Mouse (Mus musculus): Measurements from ENCODE around the gene Ttc17. TPM values are rescaled to one million over a fixed set of nuclear protein-coding genes. Genes with fewer than 3 reads are reported as not detected.

Gene Ttc17
- 15.1 and 15.8 TPM in 2 replicates for polyA plus RNA-seq (2016; fragmentation: Nextera tagmentation; extraction: Ambion mirVana)

- no peaks in the 10 kb centered on the region for H3K27me3 ChIP-seq (replicated peaks)
- peak; percentile 95 for ATAC-seq (ENCODE audit: low FRiP score, low read depth)
- H3K4me1 ChIP-seq, result peaks cover 23% of the 10 kb centered on the region
- peak within 1 kb of the TSS; percentile 86 for H3K9ac ChIP-seq
- peak within 1 kb of the TSS; percentile 75 for H3K27ac ChIP-seq
- peak within 1 kb of the TSS; percentile 93 for H3K4me3 ChIP-seq
- H3K36me3 ChIP-seq, result peaks cover 10% of the 10 kb centered on the region
- no peaks in the 10 kb centered on the region for H3K9me3 ChIP-seq
- peak within 1 kb of the TSS; percentile 82 for H3K4me2 ChIP-seq (replicated peaks)
- WGBS, result under 1% methylated on average over 77 of the region's 77 CpGs
Measured at GRCm38 (mm10) chr2:94406083-94406957, at the start of gene Ttc17. TSS of gene Ttc17 (minus strand) at chr2:94406689.

GRCm38 (mm10) chr2:94449643-94450042 is 43.2 kb upstream of the Ttc17 start:
- Histone ChIP-seq H3K4me1 (no peaks in the 10 kb centered on the region), H3K36me3 (no peaks in the 10 kb centered on the region), H3K27me3 (replicated peaks) (no peaks in the 10 kb centered on the region), H3K9me3 (no peaks in the 10 kb centered on the region), H3K4me2 (replicated peaks) (no peak overlapping the region), H3K9ac (no peak overlapping the region), H3K4me3 (no peak overlapping the region), H3K27ac (no peak overlapping the region)
- 88% methylated on average over 8 of the region's 8 CpGs for WGBS
- no peak for ATAC-seq (ENCODE audit: low FRiP score, low read depth)

GRCm38 (mm10) chr2:94436952-94437351 is 30.5 kb upstream of the Ttc17 start:
- Histone ChIP-seq H3K9ac (peak overlapping the region; percentile 90), H3K9me3 (no peaks in the 10 kb centered on the region), H3K36me3 (no peaks in the 10 kb centered on the region), H3K4me2 (replicated peaks) (peak overlapping the region; percentile 91), H3K27me3 (replicated peaks) (no peaks in the 10 kb centered on the region), H3K4me3 (peak overlapping the region; percentile 94), H3K4me1 (peaks cover 23% of the 10 kb centered on the region), H3K27ac (no peak overlapping the region)
- ATAC-seq (ENCODE audit: low FRiP score, low read depth), result no peak
- WGBS, result under 1% methylated on average over 10 of the region's 10 CpGs

- ATAC-seq (ENCODE audit: low FRiP score, low read depth), result no peak
- 88% methylated on average over 7 of the region's 7 CpGs for WGBS
- H3K9me3 ChIP-seq, result no peaks in the 10 kb centered on the region
- no peaks in the 10 kb centered on the region for H3K27me3 ChIP-seq (replicated peaks)
- H3K4me3 ChIP-seq, result no peak overlapping the region
- H3K4me1 ChIP-seq, result peaks cover 23% of the 10 kb centered on the region
- no peak overlapping the region for H3K27ac ChIP-seq
- H3K36me3 ChIP-seq, result no peaks in the 10 kb centered on the region; the same call in 1 of the 2 replicates
- no peak overlapping the region for H3K9ac ChIP-seq
- no peak overlapping the region for H3K4me2 ChIP-seq (replicated peaks)
Measured at GRCm38 (mm10) chr2:94435481-94435880, 29.0 kb upstream of the Ttc17 start.

GRCm38 (mm10) chr2:94434833-94435232 is 28.3 kb upstream of the Ttc17 start:
- no peaks in the 10 kb centered on the region for H3K27me3 ChIP-seq (replicated peaks)
- no peak for ATAC-seq (ENCODE audit: low FRiP score, low read depth)
- H3K4me1 ChIP-seq, result peaks cover 23% of the 10 kb centered on the region
- H3K9me3 ChIP-seq, result no peaks in the 10 kb centered on the region
- no peak overlapping the region for H3K4me3 ChIP-seq
- no peaks in the 10 kb centered on the region; the same call in 1 of the 2 replicates for H3K36me3 ChIP-seq
- H3K9ac ChIP-seq, result no peak overlapping the region
- H3K27ac ChIP-seq, result no peak overlapping the region
- 69% methylated on average over 1 of the region's 1 CpGs for WGBS
- no peak overlapping the region for H3K4me2 ChIP-seq (replicated peaks)

- no peak for ATAC-seq (ENCODE audit: low FRiP score, low read depth)
- WGBS, result 81% methylated on average over 2 of the region's 2 CpGs
Measured at GRCm38 (mm10) chr2:94432214-94432613, 25.7 kb upstream of the Ttc17 start.

GRCm38 (mm10) chr2:94428456-94428855 is 22.0 kb upstream of the Ttc17 start:
- Histone ChIP-seq H3K27me3 (replicated peaks) (no peaks in the 10 kb centered on the region), H3K36me3 (peaks cover 41% of the 10 kb centered on the region), H3K4me2 (replicated peaks) (no peak overlapping the region), H3K9ac (no peak overlapping the region), H3K27ac (no peak overlapping the region), H3K4me1 (no peaks in the 10 kb centered on the region), H3K4me3 (no peak overlapping the region), H3K9me3 (no peaks in the 10 kb centered on the region)
- ATAC-seq (ENCODE audit: low FRiP score, low read depth), result no peak
- WGBS, result 92% methylated on average over 1 of the region's 1 CpGs

More at GRCm38 (mm10) chr2:94432214-94432613, 25.7 kb upstream of the Ttc17 start:
- Histone ChIP-seq H3K9ac (no peak overlapping the region), H3K36me3 (peaks cover 7% of the 10 kb centered on the region), H3K4me1 (peaks cover 23% of the 10 kb centered on the region), H3K4me3 (no peak overlapping the region), H3K27me3 (replicated peaks) (no peaks in the 10 kb centered on the region), H3K9me3 (no peaks in the 10 kb centered on the region), H3K4me2 (replicated peaks) (no peak overlapping the region), H3K27ac (no peak overlapping the region)

GRCm38 (mm10) chr2:94407441-94407840 is 952 bp upstream of the Ttc17 start:
- Histone ChIP-seq H3K4me3 (peak overlapping the region; percentile 93), H3K27me3 (replicated peaks) (no peaks in the 10 kb centered on the region), H3K36me3 (peaks cover 17% of the 10 kb centered on the region), H3K27ac (no peak overlapping the region), H3K4me2 (replicated peaks) (peak overlapping the region; percentile 82), H3K4me1 (peaks cover 23% of the 10 kb centered on the region), H3K9ac (peak overlapping the region; percentile 86; the same call in 1 of the 2 replicates), H3K9me3 (no peaks in the 10 kb centered on the region)
- WGBS, result 39% methylated on average over 3 of the region's 3 CpGs
- ATAC-seq (ENCODE audit: low FRiP score, low read depth), result no peak

GRCm38 (mm10) chr2:94407021-94407420 is 532 bp upstream of the Ttc17 start:
- 4% methylated on average over 13 of the region's 13 CpGs for WGBS
- H3K9ac ChIP-seq, result peak overlapping the region; percentile 86
- no peaks in the 10 kb centered on the region for H3K27me3 ChIP-seq (replicated peaks)
- H3K4me2 ChIP-seq (replicated peaks), result peak overlapping the region; percentile 82
- peaks cover 15% of the 10 kb centered on the region for H3K36me3 ChIP-seq
- H3K4me1 ChIP-seq, result peaks cover 23% of the 10 kb centered on the region
- ATAC-seq (ENCODE audit: low FRiP score, low read depth), result peak; percentile 4; the same call in 1 of the 2 replicates
- peak overlapping the region; percentile 93 for H3K4me3 ChIP-seq
- no peaks in the 10 kb centered on the region for H3K9me3 ChIP-seq
- no peak overlapping the region for H3K27ac ChIP-seq

- peak overlapping the region; percentile 82 for H3K4me2 ChIP-seq (replicated peaks)
- peak overlapping the region; percentile 93 for H3K4me3 ChIP-seq
- H3K9me3 ChIP-seq, result no peaks in the 10 kb centered on the region
- H3K27me3 ChIP-seq (replicated peaks), result no peaks in the 10 kb centered on the region
- peak overlapping the region; percentile 75 for H3K27ac ChIP-seq
- WGBS, result 9% methylated on average over 21 of the region's 21 CpGs
- H3K4me1 ChIP-seq, result peaks cover 23% of the 10 kb centered on the region
- no peak; the same call in 1 of the 2 replicates for ATAC-seq (ENCODE audit: low FRiP score, low read depth)
- peaks cover 3% of the 10 kb centered on the region; the same call in 1 of the 2 replicates for H3K36me3 ChIP-seq
- H3K9ac ChIP-seq, result peak overlapping the region; percentile 86
Measured at GRCm38 (mm10) chr2:94405397-94406082, 949 bp downstream of the Ttc17 start.

- WGBS, result 71% methylated on average over 10 of the region's 10 CpGs
- peaks cover 23% of the 10 kb centered on the region for H3K4me1 ChIP-seq
- H3K4me3 ChIP-seq, result no peak overlapping the region
- peak overlapping the region; percentile 82 for H3K4me2 ChIP-seq (replicated peaks)
- H3K9ac ChIP-seq, result no peak overlapping the region; the same call in 1 of the 2 replicates
- no peaks in the 10 kb centered on the region for H3K9me3 ChIP-seq
- no peak for ATAC-seq (ENCODE audit: low FRiP score, low read depth)
- H3K27ac ChIP-seq, result no peak overlapping the region
- no peaks in the 10 kb centered on the region for H3K27me3 ChIP-seq (replicated peaks)
- H3K36me3 ChIP-seq, result no peaks in the 10 kb centered on the region
Measured at GRCm38 (mm10) chr2:94404512-94405240, 1.8 kb downstream of the Ttc17 start.
